Mouse (Mus musculus): Measurements from ENCODE around the gene Ablim1. TPM values are rescaled to one million over a fixed set of nuclear protein-coding genes. Genes with fewer than 3 reads are reported as not detected.
A peak's percentile ranks its signal among the peaks of the same experiment; 100 is the strongest.
"Not testable (repeated sequence)": the region's sequence is repeated elsewhere in the genome, so short reads cannot be mapped to it uniquely, and the experiment has no call there.

Gene Ablim1
- total RNA-seq, 2 experiments from 2014 or later, result 28.9 to 50.3 TPM

DNA sequence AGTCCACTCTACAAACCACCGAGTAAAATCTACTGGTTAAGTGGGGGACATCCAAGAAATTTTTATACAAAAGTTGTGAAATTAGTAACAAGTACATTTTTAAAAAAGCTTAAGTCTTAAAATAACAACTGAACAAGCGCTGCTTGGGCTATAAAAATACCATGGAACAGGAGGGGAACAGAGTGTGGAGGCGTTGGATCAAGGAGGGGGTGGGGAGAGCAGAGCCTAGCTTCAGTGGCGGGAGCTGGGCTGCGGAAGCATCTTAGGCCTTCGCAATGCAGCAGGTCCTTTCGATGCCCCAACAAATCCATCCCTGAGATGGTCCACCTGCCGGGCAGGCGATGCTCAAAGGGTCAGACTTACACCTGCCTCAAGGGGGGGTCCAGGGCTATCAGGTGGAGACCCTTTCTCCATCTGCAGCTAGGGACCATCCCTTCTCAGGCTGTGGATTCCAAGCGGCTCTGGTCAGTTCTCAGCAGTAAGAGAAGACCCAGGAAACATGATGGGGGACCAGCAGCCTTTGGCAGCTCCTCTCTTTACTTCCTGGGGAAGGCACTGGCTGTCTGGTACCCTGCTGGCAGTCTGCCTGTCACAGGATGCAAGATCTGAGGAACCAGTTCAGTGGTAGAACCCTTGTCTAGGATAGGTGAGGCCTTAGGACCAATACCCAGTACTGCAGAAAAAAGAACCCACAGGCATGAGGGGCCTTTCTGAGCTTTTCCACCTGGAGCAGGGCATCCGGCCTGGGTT, 152.6 kb downstream of the Ablim1 start:
- no peak for DNase-seq (ENCODE audit: low spot score in 2 of 2)

DNA sequence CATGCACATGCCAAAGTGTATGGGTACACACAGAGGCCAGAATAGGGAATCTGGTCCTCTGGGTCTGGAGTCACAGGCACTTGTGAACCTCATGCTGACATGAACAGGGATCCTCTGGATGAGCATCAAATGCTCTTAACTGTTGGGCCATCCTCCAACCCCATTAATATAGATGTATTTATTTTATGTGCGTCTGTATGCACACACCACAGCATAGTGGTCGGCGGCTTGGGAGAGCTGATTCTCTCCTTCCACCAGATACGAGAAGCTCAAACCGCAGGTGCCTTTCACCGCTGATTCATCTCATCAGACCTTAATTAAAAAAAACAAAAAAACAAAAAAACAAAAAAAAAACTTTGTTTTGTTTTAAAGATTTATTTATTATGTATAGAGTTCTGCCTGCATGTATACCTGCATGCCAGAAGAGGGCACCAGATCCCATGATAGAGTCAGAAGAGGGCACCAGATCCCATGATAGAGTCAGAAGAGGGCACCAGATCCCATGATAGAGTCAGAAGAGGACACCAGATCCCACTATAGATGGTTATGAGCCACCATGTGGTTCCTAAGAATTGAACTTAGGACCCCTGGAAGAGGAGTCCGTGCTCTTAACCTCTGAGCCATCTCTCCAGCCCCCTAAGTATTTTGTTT, 153.6 kb downstream of the Ablim1 start:
- peak; percentile 49 to 50 for DNase-seq (ENCODE audit: low spot score in 2 of 2)

DNA sequence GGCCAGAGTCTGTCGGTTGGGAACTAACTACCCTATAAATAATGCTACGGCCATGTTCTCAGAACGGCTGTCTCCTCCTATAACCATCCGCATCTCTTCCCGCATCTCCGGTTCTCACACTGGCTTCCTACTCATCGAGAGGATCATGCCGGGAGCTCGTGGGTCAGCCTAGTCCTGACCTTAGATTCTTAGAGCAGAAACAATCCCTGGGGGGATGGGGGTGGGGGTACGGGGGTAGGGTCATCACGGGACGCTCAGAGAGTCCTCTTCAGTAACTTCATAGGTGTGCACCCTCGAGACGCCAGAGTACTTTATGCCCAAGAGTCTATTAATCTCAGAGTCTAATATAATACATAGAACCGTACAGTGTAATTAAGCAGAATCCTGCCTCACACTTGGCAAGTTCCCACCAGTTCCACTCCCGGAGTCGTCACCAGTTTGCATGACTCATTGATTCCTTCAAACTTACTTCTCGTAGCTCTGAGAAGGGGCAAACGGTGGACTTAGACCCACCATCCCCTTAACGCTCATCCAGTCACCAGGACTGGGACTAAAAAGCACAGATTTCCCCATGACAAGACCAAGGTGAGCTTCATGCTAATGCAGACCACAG, 156.9 kb downstream of the Ablim1 start:
- DNase-seq (ENCODE audit: low spot score in 2 of 2), result no peak

DNA sequence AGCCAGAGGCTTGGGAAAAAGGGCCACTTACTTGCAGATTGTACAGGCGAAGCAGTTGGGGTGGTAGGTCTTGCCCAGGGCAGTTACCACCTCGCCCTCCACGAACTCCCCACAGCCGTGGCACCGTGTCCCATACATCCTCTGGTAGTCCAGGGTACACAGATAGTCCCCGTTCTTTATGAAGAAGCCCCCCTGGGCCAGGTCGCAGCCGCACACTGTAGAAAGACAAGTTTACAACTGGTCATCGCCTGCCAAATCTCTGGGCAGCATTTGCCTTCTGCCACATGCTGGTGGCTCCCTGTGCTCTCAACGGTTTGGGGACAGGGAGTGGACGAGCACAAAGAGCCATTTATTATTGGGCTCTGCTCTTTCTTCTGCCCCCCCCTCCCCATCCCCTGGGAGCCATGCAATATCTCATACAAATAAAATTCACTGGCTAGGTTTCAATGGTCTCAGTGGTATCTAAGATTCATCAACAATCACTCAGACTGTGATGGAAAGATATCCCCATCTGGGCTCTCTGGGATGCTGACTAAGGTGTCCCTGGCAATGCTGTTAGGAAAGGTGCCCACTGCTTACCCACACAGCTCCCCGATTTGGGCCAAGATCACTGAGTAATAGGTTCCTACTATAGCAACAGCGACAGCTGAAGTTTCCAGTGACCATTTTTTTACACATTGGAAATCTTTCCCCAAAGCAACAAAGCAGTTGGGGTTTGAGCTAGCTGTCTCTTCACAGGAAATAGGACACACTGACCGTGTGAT, 159.4 kb downstream of the Ablim1 start:
- no peak for DNase-seq (ENCODE audit: low spot score in 2 of 2)

DNA sequence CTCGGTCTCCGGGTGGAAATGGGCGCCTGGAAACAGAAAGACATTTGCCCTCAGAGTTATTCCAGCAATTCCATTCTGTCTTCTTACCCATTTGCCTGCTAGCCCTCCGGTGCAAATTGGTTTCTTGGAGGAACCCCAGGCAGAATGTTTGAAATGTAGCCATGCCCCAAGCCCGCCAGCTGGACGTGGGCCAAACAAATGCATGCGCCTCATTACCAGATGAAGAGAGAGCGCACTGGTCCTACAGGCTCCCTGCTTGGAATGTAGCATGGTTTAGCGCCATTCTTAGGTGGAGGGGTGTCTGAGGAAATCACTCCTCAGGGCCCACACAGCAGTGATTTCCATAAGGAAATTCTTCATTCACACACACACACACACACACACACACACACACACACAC, 162.4 kb downstream of the Ablim1 start:
- peak in 1 of 2 experiments; percentile 50 for DNase-seq (ENCODE audit: low spot score in 2 of 2)

DNA sequence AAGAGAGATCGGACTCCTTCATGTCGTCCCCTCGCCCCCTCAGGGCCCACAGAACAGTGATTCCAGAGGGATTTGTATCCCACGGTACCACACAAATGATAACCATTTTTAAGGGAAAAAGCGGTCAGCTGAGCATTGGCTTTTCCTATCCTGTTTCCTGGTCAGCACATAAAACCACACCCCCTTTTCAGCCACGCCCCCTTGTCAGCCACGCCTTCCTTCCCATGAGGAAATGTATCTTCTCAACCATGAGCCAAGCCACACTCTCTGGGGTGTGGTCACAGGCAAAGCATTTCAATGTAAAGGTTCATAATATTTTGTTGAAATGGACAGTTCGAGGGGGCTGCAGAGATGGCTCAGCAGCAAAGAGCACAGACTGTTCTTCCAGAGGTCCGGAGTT, 163.2 kb downstream of the Ablim1 start:
- DNase-seq (ENCODE audit: low spot score in 2 of 2), result no peak

DNA sequence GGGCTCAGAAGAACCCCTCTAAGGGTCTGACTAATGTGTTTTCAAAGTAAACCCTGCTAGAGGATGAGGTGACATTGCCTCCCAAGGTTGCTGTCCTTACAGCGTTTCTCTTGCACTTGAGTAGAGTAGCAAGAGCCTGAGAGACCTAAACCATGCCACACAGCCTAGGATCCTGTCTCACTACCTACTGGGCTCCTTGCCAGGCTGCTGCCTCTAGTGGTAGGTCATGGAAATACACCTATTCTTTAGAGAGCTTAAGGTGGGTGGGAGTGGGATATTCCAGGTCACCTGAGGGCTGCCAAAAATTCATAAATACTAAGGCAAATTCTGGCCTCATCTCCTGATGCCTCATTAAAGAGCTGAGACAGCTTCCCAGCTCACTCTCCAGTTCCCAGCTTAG, 164.4 kb downstream of the Ablim1 start:
- DNase-seq (ENCODE audit: low spot score in 2 of 2), result peak; percentile 57 to 60

DNA sequence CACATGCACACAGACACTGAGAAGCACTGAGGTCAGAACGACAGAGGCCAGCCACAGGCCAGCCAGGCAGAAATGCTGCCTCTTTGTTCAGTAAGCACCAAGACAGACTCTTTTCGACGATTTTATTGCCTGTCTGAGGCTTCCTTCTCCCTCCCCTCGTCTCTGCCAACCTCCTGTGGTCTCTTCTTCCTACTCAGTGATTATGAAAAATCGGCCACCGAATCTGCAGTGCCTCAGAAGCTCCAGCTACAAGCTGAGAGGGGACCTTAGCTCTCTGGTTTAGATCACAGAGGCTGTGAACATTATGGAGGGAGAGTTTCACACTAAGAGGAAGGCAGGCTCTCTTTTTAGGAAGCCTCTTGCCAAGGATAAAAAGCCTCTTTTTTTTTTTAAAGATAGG, 167.0 kb downstream of the Ablim1 start:
- no peak for DNase-seq (ENCODE audit: low spot score in 2 of 2)

DNA sequence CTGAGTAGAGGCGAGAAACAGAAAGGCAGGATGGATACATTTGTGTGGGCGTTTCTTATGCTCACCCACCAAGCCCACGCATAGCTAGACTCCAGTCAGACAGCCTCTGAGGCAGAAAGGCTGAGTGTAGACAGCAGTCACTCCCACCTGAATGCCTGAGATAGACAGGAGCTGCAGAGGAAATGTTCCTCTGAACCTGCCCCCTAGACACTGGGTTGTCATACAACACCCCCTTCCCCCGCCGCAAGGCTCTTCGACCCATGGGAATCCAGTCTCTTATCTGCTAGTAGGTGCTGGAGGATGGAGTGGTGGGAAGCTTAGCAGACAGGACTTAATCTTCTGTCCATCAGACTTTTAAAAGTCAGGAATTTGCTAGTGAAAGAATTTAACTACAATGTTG, 167.8 kb downstream of the Ablim1 start:
- no peak for DNase-seq (ENCODE audit: low spot score in 2 of 2)

DNA sequence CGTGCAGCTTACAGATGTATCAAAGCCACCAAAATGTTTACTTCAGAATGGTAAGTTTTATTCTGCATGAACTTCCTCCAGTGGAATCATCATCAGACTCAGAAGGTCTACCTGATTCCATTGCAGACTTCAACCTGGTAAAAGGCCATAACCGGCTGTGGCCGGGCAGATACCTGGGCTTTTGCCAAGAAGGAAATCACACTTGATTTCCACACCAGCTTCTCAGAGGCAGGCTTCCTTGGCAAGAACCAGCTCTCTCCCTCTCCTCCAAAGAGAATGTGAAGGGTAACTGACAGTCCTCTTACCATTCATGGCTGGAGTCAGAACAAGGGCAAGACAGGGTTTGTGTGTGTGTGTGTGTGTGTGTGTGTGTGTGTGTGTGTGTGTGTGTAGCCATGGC, 171.1 kb downstream of the Ablim1 start:
- no peak for DNase-seq (ENCODE audit: low spot score in 2 of 2)

DNA sequence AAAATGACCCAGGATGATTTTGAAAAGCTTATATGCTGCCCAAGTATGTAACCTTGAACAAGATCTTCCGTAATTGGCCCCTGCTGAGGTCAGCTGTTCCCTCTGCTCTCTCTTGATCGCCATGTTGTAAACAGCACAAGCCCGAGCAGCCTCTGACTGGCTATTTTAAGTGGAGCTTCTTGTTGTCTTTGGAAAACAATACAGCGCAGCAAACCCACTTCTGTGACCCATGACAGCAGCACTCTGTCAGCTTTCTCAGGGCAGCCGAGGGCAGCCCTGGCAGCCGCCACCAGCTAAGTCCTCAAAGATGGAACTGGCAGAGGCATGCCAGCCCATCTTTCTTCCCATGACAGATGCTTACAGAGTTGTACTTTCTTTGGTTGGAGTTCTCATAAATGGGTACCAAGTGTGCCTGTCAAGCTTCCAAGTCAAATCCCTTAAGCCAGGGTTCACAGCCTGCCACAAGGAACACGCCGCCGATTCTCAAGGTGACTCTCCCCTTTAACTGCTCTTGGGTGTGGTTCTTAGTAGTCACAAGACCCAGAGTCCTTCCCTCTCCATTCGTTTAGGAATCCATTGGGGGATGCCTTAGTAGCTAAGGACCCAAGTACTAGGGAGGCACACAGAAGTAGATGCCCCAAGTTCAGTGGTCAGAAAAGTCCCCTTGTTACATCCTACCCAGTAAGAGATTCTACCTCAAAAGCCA, 172.8 kb downstream of the Ablim1 start:
- no peak for DNase-seq (ENCODE audit: low spot score in 2 of 2)

DNA sequence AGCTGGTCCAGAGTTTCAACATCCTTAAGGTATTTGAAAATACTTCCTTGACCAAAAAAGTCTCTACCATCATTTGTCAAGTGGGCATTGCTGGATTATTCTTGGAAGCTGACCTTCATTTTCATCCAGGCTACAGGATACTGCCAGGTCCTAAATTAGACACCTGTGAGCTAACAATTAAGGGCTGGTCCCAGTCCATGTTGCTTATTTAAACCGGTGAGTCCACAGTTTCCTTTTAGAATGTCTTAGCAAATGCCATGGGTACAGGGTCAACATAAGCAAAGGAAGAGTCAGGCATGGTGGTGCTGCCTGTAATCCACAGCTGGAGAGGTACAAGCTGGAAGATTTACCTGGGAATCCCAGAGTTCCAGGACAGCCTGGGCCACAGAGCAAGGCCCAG, 173.8 kb downstream of the Ablim1 start:
- DNase-seq (ENCODE audit: low spot score in 2 of 2), result no peak

DNA sequence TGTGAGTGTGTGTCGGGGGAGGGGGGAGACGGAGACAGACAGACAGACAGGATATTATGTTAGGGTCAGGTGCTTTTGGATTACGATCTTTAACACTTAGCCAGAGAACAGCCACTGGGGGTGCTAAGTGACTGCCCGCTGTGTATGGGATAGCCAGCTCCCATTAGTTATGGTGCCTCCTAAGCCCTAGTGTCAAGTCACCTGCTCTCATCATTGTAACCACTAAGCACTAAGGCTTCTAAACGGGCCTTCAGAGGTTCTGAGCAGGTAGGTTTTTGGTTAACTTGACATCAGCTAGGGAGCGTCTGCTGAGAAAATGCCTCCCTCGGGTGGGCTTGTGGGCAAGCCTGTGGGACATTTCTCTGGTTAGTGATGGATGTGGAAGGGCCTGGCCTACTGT, 174.6 kb downstream of the Ablim1 start:
- DNase-seq (ENCODE audit: low spot score in 2 of 2), result no peak

DNA sequence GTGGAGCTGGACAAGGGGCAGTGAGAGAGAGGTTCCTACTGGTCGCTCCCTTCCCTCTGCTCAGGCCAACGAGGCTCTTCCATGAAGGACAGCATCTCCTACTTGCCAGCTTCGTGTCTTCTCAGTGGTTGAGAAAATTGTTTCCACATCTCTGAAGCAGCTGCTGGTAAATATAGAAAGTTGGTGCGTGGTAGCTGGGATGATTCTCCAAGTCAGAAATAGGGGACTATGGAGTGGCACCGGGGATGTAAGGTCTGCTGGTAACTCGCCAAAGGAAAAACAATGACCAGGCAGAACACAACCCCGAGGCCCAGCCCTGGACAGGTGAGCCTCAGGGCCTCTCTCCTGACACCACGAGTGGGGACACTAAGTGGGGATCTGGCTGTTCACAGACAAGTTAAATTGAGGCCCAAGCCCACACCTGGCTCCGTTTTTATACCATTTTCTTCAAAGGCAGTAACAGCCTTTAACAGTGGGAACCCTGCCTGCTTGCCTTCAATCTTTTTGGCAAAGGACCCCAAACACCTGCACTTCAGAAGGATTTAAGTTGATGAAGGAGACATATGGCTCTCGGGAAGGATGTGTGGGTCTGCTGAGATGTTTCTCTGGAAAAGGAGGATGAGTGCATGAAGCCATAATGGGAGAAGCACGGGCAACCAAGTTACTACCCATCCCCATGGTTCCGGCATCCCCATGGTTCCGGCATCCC, 175.7 kb downstream of the Ablim1 start:
- no peak for DNase-seq (ENCODE audit: low spot score in 2 of 2)

DNA sequence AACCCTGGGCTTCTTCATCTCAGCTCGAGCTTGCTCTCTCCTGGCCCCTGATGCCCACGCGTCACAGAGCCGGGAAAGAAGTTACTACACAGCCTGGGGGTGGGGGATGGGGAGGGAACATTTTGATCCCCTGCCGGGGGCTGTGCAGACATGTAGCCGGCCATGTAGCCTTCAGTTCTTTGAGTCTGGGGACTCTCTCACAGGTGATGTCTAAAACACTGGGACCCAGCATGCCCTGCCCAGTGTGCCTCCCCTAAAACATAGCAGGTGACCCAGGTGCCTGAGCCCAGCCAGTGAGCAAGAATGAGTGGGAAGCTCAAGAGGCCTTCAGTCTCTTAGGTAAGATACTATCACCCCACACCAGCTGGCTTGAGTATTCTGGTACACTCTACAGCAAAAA, 176.2 kb downstream of the Ablim1 start:
- DNase-seq (ENCODE audit: low spot score in 2 of 2), result no peak

DNA sequence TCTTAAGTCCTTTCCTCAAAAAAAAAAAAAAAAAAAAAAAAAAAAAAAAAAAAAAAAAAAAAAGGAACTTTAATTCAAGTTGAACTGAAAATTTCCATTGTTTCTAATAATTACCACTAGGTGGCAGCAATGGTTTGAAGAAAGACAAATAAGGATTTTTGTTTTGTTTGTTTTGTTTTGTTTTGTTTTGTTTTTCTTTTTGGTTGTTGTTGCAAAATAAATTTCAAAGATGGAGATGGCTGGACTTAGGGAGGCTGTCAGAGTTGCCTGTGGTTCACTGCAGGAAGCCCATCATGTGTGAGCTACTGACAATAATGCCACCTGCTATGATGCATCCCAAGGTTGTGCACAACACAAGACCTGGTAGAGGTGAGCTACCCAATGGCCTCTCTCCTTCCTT, 176.7 kb downstream of the Ablim1 start:
- no peak for DNase-seq (ENCODE audit: low spot score in 2 of 2)

DNA sequence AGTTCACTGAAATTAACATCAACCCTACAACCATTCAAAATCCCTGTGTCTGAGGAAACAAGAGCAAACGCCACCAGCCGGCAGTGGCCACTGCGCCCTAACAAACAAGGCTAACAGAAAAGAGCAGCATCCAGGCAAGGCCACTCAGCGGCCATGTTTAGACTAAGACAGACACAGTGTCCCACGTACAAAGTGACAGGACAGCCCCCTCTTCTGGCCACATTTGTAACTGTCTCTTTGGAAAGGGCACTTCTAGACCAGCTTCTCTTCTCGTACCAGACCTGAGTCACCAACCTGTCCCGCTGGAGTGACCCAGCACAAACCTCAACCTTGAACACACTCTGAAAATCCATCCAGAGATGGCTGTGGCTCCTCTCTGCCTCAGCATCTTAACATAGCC, 178.5 kb downstream of the Ablim1 start:
- DNase-seq (ENCODE audit: low spot score in 2 of 2), result peak; percentile 63 to 64

DNA sequence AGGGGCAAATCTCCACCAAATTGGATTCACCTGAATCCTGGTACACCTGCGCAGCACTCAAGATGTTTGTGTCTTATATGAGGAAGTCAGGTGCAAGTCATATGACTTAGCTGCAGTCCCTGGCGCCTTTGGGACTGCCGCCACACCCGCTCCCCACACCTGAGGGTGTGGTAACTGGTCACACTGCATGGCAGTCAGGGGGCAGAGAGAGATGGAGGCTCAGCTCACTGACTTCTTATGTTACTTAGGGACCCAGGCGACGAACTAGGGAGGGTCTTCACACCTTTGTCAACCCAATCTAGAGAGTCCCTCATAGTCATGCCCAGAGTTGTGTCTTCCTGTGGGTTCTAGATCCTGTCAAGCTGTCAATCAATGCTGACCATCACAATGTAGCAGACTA, 179.1 kb downstream of the Ablim1 start:
- not testable (repeated sequence) for DNase-seq (ENCODE audit: low spot score in 2 of 2)

DNA sequence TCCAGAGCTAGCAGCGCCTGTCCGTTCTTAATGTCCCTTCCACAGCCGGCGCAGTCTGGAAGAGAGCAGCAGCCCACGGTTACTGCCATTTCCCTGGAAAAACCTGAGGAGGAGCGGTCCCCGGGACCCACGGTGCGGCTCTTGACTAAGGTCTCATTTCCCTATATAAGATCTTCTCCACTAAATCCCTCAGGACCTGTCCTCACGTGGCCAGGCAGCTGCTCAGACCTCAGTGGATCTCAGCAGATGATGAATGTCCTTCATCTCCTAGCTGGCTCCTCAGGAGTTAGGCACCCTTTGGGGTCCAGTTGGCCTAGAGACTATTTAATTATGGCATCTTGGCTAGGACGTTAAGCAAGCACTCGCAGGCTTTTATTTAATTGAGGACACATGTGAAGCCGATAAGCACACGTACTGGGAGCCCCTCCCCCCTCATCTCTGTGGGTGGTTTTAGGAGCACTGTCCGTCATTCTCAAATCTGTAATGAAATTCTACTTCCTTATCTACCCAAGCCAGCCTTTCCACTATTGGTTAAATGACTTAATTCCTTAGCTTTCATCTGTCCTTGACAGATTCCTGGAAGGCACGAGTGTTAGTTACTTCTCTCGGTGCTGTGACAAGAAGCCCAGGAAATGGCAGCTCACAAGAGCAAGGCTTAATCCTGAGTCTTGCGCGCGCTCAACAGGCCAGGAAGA, 179.9 kb downstream of the Ablim1 start:
- DNase-seq (ENCODE audit: low spot score in 2 of 2), result no peak

All from adrenal gland, adult 18-20 months (tissue).